Mouse (Mus musculus) adrenal gland, adult 2 months (tissue): Measurements from ENCODE around the gene Anxa2. TPM values are rescaled to one million over a fixed set of nuclear protein-coding genes. Genes with fewer than 3 reads are reported as not detected.

ENCODE experiments used
- DNase-seq: peaks from one replicate; pipeline ENCODE4 v3.0.0; 2021
- long read RNA-seq: library from polyadenylated mRNA; stranded (forward); transcript quantifications from one replicate; pipeline ENCODE4 v2.0.0, GENCODE M21; 2021
- polyA plus RNA-seq: library from polyadenylated mRNA; depleted of rRNA; stranded (reverse); fragments of >200 nt; gene quantifications from 2 replicates; pipeline ENCODE4 v1.2.3, GENCODE M21; 2012; rRNA removed
- total RNA-seq, 2 experiments: library from RNA; stranded (reverse); gene quantifications; 2 replicates each; pipeline ENCODE4 v1.2.3; 2021

Gene Anxa2
- total RNA-seq (100 to 1,000 TPM; 349 to 528 TPM), polyA plus RNA-seq (194 and 230 TPM in 2 replicates)
- long read RNA-seq, transcript Anxa2-201 (13 exons, 1,447 nt): major isoform, 502 of 525 reads
- long read RNA-seq, partial matches to known transcripts: 13 of 525 reads
- long read RNA-seq, other reads (novel, unspliced or antisense): 8 of 525 reads

DNA sequence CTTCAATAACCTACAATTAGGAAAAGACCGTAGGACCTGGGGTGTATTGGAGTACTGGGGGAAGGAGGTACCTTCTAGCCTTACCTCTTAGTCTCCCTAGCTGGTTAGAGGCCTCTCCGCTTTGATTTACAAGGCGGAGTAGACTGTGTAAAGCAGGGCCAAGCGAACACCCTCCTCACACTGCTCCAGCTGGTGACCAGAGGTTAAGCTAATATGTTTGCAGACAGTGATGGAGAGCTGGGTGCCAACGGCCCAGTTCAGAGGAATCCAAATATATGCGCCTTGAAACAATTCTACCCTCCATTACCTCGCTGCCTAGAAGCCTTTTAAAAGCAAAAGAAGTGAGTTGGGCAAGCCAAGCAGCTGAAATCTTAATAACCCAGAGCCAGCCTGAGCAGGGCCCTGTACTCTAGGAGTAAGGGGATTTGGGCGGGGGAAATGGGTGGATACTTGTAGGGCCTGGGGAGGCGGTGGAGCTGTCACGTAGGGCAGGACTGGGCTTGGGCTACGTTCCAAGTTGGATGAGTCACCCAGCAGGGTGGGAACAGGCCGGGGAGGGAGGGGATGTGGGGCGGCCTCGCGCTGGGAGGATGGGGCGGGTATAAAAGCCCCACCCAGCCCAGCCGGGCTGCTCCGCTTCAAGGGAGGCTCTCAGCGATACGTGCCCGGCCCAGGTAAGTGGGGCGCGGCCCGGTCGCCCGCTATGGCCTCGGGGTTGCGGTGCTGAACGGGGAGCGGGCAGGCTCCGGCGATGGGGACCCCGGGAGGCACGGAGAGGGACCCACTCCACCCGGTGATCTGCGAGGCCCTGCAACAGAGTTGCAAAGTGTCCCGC lies at the start of gene Anxa2:
Gene Anxa2 (plus strand): TSS at position 555 of the 835 bp plus-strand sequence.
- DNase-seq: peak; percentile 97

DNA sequence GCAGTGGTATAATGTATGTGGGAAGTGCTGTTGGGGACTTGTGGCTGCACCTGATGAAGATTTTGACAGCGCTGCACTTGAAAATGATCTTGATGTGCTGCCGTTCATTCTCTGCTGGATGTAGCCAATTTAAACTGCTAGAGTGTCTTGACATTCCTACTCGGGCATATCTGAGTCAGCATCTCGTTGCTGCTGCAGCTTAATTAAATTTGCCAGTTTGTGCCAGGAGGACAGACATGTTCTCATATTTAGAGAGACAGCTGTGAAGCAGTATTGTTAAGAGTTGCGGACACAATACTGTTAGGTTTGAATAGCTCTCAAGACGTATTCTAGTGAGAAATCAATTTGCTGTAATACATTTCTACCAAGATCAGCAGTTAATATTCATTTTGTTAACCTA lies 48.7 kb upstream of the Anxa2 start:
- DNase-seq: no peak

DNA sequence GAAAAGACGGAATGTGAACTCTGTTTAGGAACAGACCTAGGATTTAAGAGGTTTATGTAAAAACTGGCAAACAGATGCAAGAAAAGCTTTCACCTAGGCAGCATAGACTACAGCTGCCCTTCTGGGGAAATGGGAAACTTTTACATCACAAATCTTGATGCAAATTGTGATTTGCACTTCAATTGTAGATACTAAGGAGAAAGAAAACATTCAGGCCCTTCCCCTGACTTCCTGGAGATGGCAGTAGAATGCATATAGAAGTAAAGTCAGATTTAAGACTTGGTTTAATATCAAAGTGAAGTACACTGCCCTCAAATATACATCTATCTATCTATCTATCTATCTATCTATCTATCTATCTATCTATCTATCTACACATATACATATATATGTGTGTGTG lies 33.9 kb upstream of the Anxa2 start:
- DNase-seq: no peak

DNA sequence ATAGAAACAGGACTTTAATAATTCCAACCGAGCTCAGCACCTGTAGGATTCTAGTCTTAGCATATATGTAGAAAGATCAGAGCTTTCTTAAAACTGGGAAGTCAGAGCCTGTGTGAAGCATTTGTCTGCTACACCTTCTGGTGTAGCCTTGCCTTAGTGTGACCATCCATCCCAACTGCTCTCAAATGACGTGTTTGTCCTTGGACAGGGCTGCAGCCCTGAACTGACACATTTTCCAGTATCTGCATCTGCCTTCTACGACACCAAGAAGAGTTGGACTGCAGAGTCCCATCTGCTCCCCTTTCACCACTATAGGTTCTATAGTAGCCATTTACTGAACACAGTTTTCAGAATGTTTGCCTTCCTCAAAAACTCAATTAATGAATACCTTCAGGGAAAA lies 22.9 kb upstream of the Anxa2 start:
- peak; percentile 57 for DNase-seq

DNA sequence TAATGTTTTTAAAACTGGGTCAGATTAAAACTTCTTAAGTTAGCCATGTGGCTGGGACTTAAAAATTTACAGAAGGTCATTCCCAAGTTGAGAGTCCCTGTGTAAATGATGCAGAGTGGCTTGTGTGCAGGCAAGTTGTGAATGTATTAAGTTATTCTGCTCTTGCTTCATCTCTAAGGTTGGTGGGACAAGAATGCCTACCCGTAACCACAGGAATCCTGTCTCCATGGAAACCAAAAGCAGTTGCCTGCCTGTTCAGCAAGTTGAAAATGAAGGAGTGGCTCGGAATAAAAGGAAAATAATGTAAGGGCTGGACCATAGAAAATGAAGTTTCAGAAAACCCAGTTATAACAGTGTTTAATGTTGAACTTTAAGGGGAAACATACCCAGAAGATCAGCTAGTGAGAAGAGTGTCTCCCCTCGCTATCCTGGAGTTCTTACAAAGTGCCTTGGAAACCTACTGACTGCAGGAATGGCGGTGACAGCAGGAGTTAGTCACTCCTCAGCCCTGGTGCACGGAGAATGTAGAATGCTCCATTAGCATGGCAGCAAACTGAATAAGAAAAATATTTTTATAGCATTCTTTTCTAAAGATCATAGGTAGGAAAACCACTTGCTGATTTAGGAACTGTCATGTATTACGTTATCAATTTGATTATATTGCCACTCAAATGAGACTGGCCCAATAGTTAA lies 21.4 kb upstream of the Anxa2 start:
- no peak for DNase-seq

DNA sequence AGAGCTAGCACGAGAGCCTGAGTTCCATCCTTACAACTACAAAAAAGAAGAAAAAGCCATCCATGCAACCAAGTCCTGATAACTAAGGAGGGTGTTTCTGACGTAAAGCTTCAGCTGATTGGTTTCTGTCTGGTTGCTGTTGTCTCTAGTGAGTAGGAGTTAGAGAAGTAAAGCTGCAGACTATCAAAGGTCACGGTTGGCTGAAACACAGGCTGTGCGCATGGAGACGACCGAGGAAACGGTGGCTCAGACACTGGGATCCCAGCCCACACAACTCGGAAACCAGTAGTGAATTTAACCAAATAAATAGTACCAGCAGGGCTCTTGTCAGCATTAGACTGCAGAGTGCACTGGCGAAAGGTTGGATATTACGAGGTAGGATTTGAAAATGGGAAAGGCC lies 18.2 kb upstream of the Anxa2 start:
- DNase-seq: no peak

DNA sequence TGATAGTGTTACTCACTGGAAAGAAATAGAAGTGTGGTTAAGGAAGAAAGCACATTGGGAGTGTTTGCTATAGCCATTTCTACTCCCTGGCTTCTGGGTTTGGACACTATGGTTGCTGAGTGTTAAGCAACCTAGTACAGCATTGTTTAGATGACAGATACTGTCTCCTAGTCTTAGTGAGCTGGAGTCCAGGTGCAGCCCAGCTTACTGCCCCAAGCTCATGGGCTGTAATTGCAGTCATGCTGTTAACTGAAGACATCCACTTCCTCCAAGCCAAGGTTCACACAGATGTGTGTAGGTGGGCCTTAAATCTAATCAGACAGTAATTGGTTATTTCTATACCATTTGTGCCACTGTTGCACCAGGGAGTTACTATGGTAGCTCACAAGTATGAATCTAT lies 17.8 kb upstream of the Anxa2 start:
- no peak for DNase-seq

DNA sequence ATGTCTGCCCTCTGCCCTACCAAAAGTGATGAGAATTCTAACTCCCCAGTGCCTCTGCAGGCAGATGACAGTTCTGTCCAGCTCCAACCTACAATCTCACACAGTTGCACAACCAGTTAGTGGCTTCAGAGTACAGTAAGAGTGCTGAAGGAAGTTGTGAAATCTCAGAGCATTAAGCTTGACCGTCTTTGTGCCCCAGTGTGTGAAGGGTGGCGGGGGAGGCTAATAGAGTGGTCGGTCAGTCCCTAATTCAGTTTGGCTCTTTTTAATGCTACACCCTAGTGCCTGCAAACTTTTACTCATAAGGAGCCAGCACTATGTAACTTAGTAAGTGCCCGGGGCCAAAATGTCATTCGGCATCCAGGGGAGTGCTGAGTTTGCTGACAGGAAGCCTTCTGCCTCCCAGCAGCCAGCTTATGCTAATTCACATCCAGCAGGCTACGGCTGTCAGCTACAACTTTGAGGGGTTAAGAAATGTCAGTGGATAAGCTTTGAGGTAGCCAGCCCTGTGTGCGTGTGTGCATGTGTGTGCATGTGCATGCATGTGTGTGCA lies 13.5 kb upstream of the Anxa2 start:
- DNase-seq: peak; percentile 62

DNA sequence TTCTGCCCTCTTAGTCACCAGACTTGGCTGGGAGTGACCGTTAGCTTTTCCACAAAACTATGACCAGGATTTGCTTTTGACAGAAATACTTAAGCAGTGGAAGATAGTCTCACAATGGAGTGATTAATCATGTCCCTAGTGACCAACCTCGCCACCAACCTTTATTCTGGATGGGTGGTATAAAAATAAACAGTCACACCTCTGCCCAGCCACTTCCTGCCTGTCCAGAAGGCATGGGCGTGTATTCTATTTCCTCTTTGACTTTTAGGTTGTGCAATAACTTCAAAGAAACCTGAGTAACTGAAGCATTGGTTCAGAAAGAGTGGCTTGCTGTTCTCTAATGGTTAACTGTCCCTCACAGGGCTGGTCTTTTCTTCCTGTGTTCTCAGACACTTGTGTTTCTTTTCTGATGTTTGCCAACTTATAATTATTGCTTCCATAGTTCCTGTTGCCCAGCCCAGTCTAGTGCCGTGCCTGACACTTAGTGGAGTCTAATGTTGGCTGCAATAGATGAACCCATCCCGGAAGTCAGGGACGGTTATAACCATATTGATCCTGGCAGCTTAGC lies 10.9 kb upstream of the Anxa2 start:
- DNase-seq: peak; percentile 46

DNA sequence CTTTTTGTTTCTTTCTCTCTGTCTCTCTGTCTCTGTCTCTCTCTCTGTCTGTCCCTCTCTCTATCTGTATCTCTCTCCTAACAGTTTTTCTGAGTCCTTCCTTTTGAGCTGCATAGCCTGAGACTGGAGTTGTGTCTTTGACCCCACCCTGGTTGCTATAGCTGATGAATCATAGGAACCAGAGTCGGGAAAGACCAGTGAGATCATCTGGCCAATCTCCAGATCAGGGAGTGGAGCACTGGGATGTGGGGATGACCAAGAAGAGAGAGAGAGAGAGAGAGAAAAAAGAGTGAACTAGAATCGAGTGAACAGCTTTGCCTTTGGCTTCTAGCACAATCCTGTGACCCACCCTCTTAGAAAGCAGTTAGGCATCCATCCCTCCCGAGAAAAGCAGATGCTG lies 10.2 kb upstream of the Anxa2 start:
- peak; percentile 85 for DNase-seq

DNA sequence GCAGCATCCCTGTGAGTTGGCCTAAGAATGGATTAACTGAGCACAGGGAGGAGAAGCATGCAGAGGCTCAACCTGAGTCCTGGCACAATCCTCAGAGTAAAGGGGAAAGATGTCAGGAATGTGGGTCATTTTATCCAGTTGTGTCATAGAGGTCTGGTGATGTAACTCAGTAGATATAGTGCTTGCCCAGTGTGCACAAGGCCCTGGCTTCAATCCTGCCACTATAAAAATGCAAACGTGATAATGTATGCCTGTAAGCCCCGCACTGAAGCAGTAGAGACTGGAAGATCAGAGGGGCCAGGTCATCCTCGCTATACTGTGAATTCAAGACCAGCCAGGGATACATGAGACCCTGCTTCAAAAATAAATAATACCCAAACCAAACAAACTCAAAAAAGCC lies 4.6 kb upstream of the Anxa2 start:
- peak; percentile 44 for DNase-seq

DNA sequence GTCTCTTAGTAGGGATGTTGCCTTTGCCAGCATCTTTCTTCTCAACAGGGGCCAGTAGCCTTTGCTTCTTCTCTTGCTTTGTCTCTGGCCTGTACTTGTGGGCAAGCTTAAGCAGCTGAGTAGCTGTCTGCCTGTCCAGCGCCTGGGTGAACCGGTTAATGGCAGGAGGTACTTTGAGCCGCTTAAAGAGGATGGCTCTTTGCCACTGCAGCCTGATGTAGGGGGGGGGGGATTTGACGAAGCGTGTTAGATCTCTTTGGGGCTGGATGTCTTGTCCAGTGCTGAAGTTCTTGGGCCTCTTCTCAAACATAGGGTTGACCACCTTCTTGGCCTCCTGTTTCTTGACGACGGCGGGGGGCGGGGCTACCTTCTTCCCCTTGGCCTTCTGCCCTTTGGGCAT lies 2.8 kb upstream of the Anxa2 start:
- no peak for DNase-seq

DNA sequence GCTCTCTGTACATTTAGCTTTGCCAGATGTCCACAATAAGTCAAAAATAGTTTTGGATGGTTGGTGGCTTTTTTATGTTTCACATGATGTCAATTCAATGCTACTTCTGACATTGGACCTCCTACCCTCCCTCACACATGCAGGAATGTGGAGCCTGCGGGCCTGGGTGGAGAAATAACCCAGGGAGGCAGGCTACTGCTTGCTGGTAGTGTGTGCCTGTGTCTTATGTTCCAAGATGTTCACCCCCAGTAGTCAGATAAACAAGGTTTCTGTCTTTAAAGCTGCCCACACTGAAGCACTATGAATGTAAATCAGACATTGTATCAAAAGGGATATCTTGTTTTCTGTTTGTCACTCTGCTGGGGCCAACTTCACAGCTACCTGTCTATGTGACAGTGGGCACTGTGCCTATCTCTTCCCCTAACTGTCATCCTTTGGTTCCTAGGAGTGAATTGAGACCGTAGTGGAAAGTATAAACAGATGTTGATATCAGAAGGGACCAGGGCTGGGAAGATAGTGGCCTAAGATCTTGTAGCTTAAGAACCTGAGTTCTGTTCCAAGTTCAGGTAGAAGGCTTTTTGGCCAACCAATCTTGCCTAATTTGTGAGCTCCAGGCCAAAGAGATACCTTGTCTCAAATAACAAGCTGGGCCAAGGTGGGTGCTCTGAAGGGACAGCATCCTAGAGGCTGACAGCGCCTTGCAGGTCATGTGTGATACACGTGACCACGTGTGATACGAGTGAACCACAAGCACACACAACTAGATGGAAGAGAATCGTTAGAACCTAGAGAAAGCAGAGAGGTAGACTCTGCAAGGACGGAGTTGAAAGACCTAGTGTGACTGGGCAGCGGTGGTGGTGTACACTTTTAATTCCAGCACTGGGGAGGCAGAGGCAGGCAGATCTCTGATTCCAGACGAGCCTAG lies 1.3 kb upstream of the Anxa2 start:
- no peak for DNase-seq

DNA sequence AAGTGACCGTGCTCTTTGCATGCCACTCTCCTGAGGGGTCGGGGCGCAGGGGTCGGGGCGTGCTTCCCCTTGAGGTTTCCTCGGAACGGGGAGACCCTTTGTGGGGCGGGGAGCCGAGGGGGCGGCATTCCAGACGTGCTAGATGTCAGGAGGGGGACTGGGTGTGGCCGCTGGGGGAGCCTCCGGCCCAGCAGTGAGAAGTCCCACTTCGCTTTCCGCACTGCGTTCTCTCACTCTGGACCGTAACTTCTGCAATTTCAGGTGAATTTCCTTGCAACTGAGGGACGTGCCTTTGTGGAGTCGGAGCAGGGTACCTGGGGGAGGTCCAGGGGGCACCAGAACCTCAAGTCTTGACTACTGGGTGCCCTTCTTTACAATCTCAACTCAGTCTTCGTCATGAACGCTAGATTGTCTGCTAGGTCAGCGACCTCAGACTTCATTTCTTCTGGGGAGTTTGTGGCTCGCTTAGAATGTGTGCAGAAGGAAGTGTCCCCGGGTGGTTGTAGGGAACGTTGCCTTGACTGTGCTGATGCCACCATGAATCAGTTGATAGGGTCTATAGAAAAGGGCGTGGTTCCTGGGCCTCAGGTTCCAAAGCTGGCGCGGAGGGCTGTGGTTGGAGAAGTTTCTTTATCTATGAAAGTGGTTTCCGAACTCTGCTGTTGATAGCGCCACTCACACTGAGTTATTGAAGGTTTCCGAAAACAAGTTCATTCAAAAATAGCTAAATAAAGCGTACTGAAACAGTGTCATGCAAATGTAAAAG lies 664 bp downstream of the Anxa2 start:
- peak; percentile 50 for DNase-seq

DNA sequence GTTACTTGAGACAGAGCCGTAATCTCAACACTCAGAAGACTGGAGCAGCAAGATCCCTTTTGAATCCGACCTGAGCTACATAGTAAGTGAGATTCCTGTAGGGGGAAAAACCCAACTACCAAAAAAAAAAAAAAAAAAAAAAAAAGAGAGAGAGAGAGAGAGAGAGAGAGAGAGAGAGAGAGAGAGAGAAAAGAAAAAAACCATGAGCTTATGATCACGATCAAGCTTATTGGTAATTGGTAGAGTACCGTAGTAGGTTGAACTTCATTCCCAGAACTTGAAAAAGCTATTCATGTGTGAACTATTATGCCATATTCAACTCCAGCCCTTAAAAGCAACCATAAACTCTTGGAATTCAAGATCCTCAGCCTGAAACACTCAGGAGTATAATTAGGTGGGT lies 1.3 kb downstream of the Anxa2 start:
- DNase-seq: no peak

DNA sequence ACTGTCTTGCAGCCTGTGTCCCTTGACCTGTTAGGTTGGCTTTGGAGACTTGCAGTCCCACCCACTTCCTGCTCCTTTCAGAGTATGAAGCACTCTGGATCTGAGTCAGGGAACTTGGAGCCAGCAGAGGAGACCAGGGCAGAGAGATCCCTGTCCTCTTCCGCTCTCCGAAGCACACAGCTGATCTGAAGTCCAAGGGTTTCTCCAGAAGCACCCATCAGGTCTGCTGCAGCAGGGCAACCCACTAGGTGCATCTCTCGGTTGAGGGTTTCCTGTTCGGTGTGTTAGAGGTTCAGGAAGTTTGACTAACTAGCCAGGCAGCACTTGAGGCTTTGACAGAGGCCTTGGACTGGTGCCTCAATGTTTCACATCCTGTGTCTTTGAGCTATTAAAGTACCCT lies 2.0 kb downstream of the Anxa2 start:
- peak; percentile 67 for DNase-seq

DNA sequence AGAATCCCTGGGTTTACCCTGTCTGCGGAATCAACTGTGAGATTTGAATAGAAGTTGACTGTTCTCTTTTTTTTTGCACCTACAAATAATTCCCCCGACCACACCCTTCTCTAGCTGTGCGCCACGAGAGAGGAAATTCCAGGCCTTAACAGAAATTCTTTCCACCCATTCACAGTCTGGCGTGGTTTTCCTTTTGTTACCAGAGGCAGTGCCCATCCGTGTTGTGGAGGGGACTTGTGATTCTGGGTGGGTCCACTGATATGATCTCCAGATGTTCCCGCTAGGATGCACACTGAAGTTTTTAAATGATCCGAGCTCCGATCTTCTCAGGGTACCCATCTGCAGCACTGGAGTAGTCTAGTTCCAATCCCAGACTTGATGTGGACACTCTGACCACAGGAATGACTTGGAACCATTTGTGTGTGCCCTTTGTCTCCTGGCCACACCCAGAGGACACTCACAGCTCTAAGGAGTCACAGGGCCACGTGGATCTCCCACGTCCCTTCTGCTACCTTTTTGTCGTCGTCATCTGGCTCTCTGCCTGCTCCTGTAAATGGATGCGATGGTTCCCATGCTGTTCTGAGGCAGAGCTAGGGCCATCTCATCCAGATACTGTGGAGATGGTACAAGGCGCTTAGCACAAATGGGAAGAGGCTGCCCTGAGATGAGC lies 3.1 kb downstream of the Anxa2 start:
- no peak for DNase-seq

DNA sequence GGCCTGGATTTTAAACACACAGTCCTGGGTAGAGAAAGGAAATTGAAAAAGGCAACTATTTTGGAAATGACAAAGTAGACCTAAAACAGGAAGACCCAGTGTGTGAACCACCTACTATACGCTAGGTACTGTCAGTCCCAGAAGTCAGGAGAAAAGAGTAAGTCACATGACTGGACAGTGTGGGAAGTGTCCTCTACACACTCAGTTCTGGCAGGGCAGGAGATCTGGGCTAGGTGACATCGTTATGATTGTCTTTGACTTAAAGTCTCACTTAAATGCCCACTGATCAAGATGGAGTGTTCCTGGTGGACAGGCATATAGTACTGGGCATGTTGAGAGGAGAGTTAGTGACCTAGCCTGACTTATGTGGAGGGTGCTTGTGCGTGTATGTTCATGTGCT lies 3.7 kb downstream of the Anxa2 start:
- no peak for DNase-seq

DNA sequence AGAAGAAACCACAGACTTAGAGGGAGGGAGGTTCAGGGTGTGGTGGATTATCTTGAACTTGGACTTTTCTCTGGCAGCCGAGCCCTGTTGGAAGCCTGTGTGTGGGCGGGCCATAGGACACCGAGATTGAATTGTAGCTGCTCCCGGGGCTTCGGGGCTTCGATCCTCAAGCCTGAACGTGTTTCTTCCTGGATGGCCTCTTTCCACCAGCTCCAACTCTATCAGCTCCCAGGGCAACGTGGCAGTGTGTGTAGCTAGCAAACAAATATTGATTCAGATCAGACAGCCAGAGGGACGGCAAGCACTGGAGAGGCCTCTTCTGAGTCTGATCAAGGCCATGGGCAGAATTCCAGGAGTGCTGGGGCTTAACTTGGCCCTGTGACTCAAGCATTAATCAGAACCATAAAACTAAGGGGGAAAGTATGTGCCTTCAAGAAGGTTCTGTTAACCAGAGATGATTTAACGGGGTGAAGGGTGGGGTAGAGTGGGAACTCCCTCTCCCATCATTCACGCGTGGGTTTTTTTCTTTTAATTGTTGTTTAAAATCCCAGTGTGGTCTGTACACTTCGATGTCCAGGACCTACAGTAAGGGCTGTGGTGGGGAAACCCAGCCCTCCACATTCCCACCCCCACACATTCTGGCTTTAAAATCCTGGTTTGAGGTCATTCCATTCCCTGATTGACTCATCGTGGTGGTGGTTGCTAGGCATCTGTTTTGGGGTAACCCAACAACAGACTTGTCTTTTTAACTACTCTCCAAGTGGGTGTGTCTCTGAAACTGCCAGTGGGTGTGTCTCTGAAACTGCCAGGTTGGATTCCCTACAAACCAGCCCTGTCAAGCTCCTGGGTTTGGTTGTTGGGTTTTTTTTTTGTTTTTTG lies 4.6 kb downstream of the Anxa2 start:
- peak; percentile 93 for DNase-seq
